13 mouse cellular contexts compared by ENCODE assay signal in the genomic region with DNA sequence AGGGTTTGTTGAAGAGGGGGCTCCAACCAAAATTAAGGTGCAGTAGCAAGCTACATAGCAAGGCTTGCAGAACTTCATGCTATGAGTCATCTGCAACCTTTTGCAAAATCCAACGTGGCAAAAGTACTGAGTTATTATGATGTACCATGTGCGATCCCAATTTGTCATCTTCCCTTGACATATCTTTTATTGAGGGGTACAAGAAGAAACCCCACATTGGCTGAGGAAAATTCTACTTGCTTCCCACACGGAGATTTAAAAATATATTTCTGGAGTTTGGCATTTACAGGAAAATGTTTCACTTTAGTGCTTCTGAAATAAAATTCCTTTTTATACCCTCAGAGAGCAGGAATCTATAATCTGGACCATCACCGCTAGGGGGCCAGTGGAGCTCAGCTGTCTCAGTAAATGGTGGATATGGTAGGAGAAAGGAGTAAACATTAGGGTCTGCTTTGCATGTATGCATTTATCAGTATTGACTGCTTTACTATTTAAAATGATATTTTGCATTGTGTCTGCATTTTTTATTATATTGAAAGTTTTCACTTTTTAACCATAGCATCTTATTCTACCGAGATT. TPM values are rescaled to one million over a fixed set of nuclear protein-coding genes. Genes with fewer than 3 reads are reported as not detected.
DNase-seq lines count a peak whose midpoint lies in the region; ATAC-seq and TF ChIP-seq lines count a peak whose summit lies in the region.
"Had no signal": no experiment of that assay in that cellular context is flagged by ENCODE, and none has a peak within 500 bp of the region (broad histone marks: within the 10 kb centered on the region; RNA-seq: fewer than 3 reads in every experiment).

No protein-coding gene starts in this region.

- TF ChIP-seq CTCF in hindbrain, postnatal 0 days (IDR thresholded peaks at IDR 0.05; ENCODE audit: low read depth): peak; percentile 62
- TF ChIP-seq CTCF in brain, embryonic 14.5 days (IDR thresholded peaks at IDR 0.05; ENCODE audit: borderline replicate concordance, extremely low read depth, insufficient read depth, insufficient read length): peak; percentile 58; the same call in 1 of the 2 replicates
- no peak for TF ChIP-seq CTCF in cerebellum, adult 2 months (IDR thresholded peaks at IDR 0.05; ENCODE audit: borderline replicate concordance, insufficient read depth, low read depth, low read length)

- peak; percentile 41 for DNase-seq in hindbrain, postnatal 0 days (ENCODE audit: low spot score)
- DNase-seq in ES-CJ7 (ENCODE audit: low read depth, low spot score): peak; percentile 14
- DNase-seq in brain, embryonic 14.5 days (ENCODE audit: low read depth): peak; percentile 40
- peak; percentile 7 for DNase-seq in mesoderm, embryonic 11.5 days (ENCODE audit: low read depth, low spot score)
- DNase-seq in lung, postnatal 25 days (ENCODE audit: low spot score): no peak
- DNase-seq in cerebellum, adult 2 months: no peak
- DNase-seq: cerebellum, adult 11-12 months; heart, postnatal 4 days had no signal

- H3K9ac ChIP-seq in hindbrain, postnatal 0 days (replicated peaks; ENCODE audit: low read length): no peak overlapping the region
- no peak overlapping the region for H3K9ac ChIP-seq in hindbrain, embryonic 13.5 days

- H3K27me3 ChIP-seq in hindbrain, postnatal 0 days (ENCODE audit: insufficient read depth, low read length): no peaks in the 10 kb centered on the region
- H3K27me3 ChIP-seq in hindbrain, embryonic 13.5 days: no peaks in the 10 kb centered on the region
- no peaks in the 10 kb centered on the region for H3K27me3 ChIP-seq in cerebellum, adult 2 months (ENCODE audit: control insufficient read depth, insufficient read depth, low read length)

- no peaks in the 10 kb centered on the region for H3K36me3 ChIP-seq in hindbrain, postnatal 0 days (ENCODE audit: insufficient read depth, low read length)
- H3K36me3 ChIP-seq in hindbrain, embryonic 13.5 days: no peaks in the 10 kb centered on the region

- H3K4me2 ChIP-seq in hindbrain, postnatal 0 days (ENCODE audit: low read depth, low read length): no peak overlapping the region
- H3K4me2 ChIP-seq in hindbrain, embryonic 13.5 days: no peak overlapping the region

- 62% methylated on average over 5 of the region's 5 CpGs for WGBS in hindbrain, postnatal 0 days
- WGBS in hindbrain, embryonic 13.5 days: 61% methylated on average over 5 of the region's 5 CpGs
- WGBS in cerebellum, adult 2 months: 60% methylated on average over 5 of the region's 5 CpGs

- no peak for TF ChIP-seq POLR2A in brain, embryonic 14.5 days (IDR thresholded peaks at IDR 0.05; ENCODE audit: borderline replicate concordance, extremely low read depth, insufficient read depth, insufficient read length, poor library complexity, severe bottlenecking)
- TF ChIP-seq POLR2A in cerebellum, adult 2 months (IDR thresholded peaks at IDR 0.05; ENCODE audit: borderline replicate concordance, insufficient read depth, low read length): no peak

- H3K9me3 ChIP-seq in hindbrain, postnatal 0 days (ENCODE audit: low read length): no peaks in the 10 kb centered on the region
- H3K9me3 ChIP-seq in hindbrain, embryonic 13.5 days: no peaks in the 10 kb centered on the region

- no peak overlapping the region for H3K27ac ChIP-seq in hindbrain, postnatal 0 days
- H3K27ac ChIP-seq in hindbrain, embryonic 13.5 days: no peak overlapping the region
- no peak overlapping the region for H3K27ac ChIP-seq in cerebellum, adult 2 months (ENCODE audit: insufficient read depth, low read length)
- H3K27ac ChIP-seq: macrophage had no signal

- no peak for ATAC-seq in hindbrain, postnatal 0 days
- no peak for ATAC-seq in hindbrain, embryonic 13.5 days (ENCODE audit: low FRiP score)

- no peaks in the 10 kb centered on the region for H3K4me1 ChIP-seq in hindbrain, postnatal 0 days (ENCODE audit: insufficient read depth, low read length)
- H3K4me1 ChIP-seq in hindbrain, embryonic 13.5 days (replicated peaks): no peaks in the 10 kb centered on the region
- no peaks in the 10 kb centered on the region for H3K4me1 ChIP-seq in cerebellum, adult 2 months (ENCODE audit: control insufficient read depth, insufficient read depth, low read length)

- H3K4me3 ChIP-seq in hindbrain, postnatal 0 days (ENCODE audit: low read length): no peak overlapping the region
- no peak overlapping the region for H3K4me3 ChIP-seq in hindbrain, embryonic 13.5 days
- no peak overlapping the region for H3K4me3 ChIP-seq in cerebellum, adult 2 months (replicated peaks; ENCODE audit: insufficient read depth, low read depth, low read length)

RNA-seq across cellular contexts. Expression of a gene that starts 41.7 kb away (rescaled TPM):
- total RNA-seq in hindbrain, postnatal 0 days (2014; rRNA removed): not detected in 2 replicates
- not detected in 2 replicates for polyA plus RNA-seq in hindbrain, postnatal 0 days (2015; fragmentation: Nextera tagmentation; extraction: Ambion mirVana)
- not detected in 2 replicates for polyA plus RNA-seq in hindbrain, embryonic 13.5 days (2015; fragmentation: Nextera tagmentation; extraction: Ambion mirVana)
- not detected in 2 replicates for polyA plus RNA-seq in brain, embryonic 14.5 days (2012; rRNA removed)
- not detected in 2 replicates for polyA plus RNA-seq in cerebellum, adult 2 months (2012; rRNA removed)
- total RNA-seq: gastrocnemius, adult 18-20 months; heart, postnatal 4 days had no signal
- polyA plus RNA-seq: macrophage; neural tube, embryonic 14.5 days; testis, adult 2 months had no signal

Comparison
In these comparisons a context has a peak if more than half of its experiments do, and no peak if none do; other contexts are left out.
1. DNase-seq: peak in hindbrain, postnatal 0 days (single experiment), ES-CJ7 (single experiment), brain, embryonic 14.5 days (single experiment) and mesoderm, embryonic 11.5 days (single experiment); none in lung, postnatal 25 days (single experiment) and cerebellum, adult 2 months (0 of 2).